Mouse (Mus musculus) gastrocnemius, adult 2 months (tissue): Measurements from ENCODE around the gene Auh. TPM values are rescaled to one million over a fixed set of nuclear protein-coding genes. Genes with fewer than 3 reads are reported as not detected.

Source experiments
- DNase-seq: peaks from one replicate; pipeline ENCODE4 v3.0.0; 2022
- H3K27ac ChIP-seq: fragments of 200-600 bp; 2 replicates; pipeline ENCODE4 v1.8.1; 2022; ENCODE audit warnings: mild to moderate bottlenecking
- H3K4me3 ChIP-seq: fragments of 200-600 bp; 2 replicates; pipeline ENCODE4 v1.8.1; 2022; ENCODE audit warnings: mild to moderate bottlenecking, moderate library complexity
- CTCF ChIP-seq: fragments of 200-600 bp; IDR thresholded peaks from 2 replicates; pipeline ENCODE4 v1.8.1; 2022; ENCODE audit warnings: antibody characterized with exemption, mild to moderate bottlenecking, moderate library complexity
- intact Hi-C: fragments of 180-260 bp; cut with DNase I; formaldehyde crosslinking; loops from one replicate; pipeline ENCODE4 v1.15.1; 2025
- total RNA-seq, 2 experiments: library from RNA; stranded (reverse); gene quantifications; 2 replicates each; pipeline ENCODE4 v1.2.3; 2021

Gene Auh
- total RNA-seq, 2 experiments from 2014 or later: 74.0 to 94.1 TPM

GRCm38 (mm10) chr13:52800687-52801341 lies 128.7 kb downstream of the Auh start:
- TF ChIP-seq CTCF: no peak
- no peak overlapping the region for H3K4me3 ChIP-seq
- intact Hi-C loops: no loop called here
- DNase-seq: no peak
- no peak overlapping the region for H3K27ac ChIP-seq

- no peak for TF ChIP-seq CTCF
- DNase-seq: no peak
- no peak overlapping the region for H3K4me3 ChIP-seq
- H3K27ac ChIP-seq: no peak overlapping the region
- intact Hi-C loops: no loop called here
These were observed 129.4 kb downstream of the Auh start for GRCm38 (mm10) chr13:52800091-52800490.

GRCm38 (mm10) chr13:52794232-52794631 lies 135.2 kb downstream of the Auh start:
- no peak for TF ChIP-seq CTCF
- intact Hi-C loops: no loop called here
- no peak for DNase-seq
- Histone ChIP-seq H3K27ac (no peak overlapping the region), H3K4me3 (no peak overlapping the region)

GRCm38 (mm10) chr13:52793434-52793989 lies 136.0 kb downstream of the Auh start:
- no peak for DNase-seq
- TF ChIP-seq CTCF: no peak
- Histone ChIP-seq H3K27ac (no peak overlapping the region), H3K4me3 (no peak overlapping the region)
- intact Hi-C loops: no loop called here

- intact Hi-C loops: no loop called here
- TF ChIP-seq CTCF: no peak
- no peak overlapping the region for H3K4me3 ChIP-seq
- H3K27ac ChIP-seq: no peak overlapping the region
- no peak for DNase-seq
These were observed 137.1 kb downstream of the Auh start for GRCm38 (mm10) chr13:52792242-52792844.

- no peak overlapping the region for H3K27ac ChIP-seq
- no peak for DNase-seq
- H3K4me3 ChIP-seq: no peak overlapping the region
- no peak for TF ChIP-seq CTCF
- intact Hi-C loops: no loop called here
These were observed 138.6 kb downstream of the Auh start for GRCm38 (mm10) chr13:52790894-52791293.

Other genes starting within 250 kb of the Auh start
- 100 to 1,000 TPM in 1 of 2 experiments, 10 to 100 TPM in 1; 40.2 to 137 TPM for gene Nfil3, start 51.4 kb upstream of the Auh start, total RNA-seq